In the genomic region with DNA sequence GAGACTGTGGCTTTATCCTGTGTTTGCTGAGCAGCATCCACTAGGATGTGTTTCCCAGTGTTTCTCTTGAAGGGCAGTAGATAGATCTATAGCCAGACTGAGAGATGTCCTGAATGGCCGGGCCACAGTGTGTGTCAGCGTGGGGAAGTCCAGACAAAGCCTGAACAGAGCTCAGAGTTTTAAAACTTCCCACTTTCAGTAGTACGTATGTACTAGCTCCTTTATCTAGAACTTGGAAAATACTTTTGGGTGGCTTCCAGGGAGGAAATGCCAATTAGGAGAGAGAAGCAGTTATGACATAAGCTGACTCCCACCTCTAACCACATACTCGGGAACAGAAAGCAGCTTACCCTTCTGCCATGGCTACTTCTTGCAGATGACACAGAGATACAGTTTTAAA, we compare ENCODE assay signal across 17 mouse cellular contexts. TPM values are rescaled to one million over a fixed set of nuclear protein-coding genes. Genes with fewer than 3 reads are reported as not detected.
A peak's percentile ranks its signal among the peaks of the same experiment; 100 is the strongest.
DNase-seq lines count a peak whose midpoint lies in the region; ATAC-seq and TF ChIP-seq lines count a peak whose summit lies in the region.
"Had no signal": no experiment of that assay in that cellular context is flagged by ENCODE, and none has a peak within 500 bp of the region (broad histone marks: within the 10 kb centered on the region; RNA-seq: fewer than 3 reads in every experiment).

No protein-coding gene starts in this region.

- no peaks in the 10 kb centered on the region for H3K27me3 ChIP-seq in kidney, postnatal 0 days (ENCODE audit: insufficient read depth, low read length)
- H3K27me3 ChIP-seq in heart, embryonic 11.5 days (ENCODE audit: control insufficient read depth, insufficient read depth, low read length): no peaks in the 10 kb centered on the region
- no peaks in the 10 kb centered on the region for H3K27me3 ChIP-seq in lung, postnatal 0 days (replicated peaks; ENCODE audit: insufficient read depth, low read length)
- H3K27me3 ChIP-seq: hindbrain, embryonic 12.5 days; midbrain, embryonic 12.5 days had no signal

- H3K4me2 ChIP-seq in kidney, postnatal 0 days (ENCODE audit: low read length): no peak overlapping the region
- no peak overlapping the region for H3K4me2 ChIP-seq in heart, embryonic 11.5 days
- no peak overlapping the region for H3K4me2 ChIP-seq in lung, postnatal 0 days (replicated peaks; ENCODE audit: low read depth, low read length)
- H3K4me2 ChIP-seq: hindbrain, embryonic 12.5 days; liver, embryonic 11.5 days; midbrain, embryonic 12.5 days had no signal

- no peak overlapping the region for H3K27ac ChIP-seq in kidney, postnatal 0 days
- peak overlapping the region; percentile 18; the same call in 1 of the 2 replicates for H3K27ac ChIP-seq in heart, embryonic 11.5 days (ENCODE audit: low read depth, low read length)
- H3K27ac ChIP-seq in lung, postnatal 0 days (ENCODE audit: low read length): no peak overlapping the region
- H3K27ac ChIP-seq: hindbrain, embryonic 12.5 days; midbrain, embryonic 12.5 days; stomach, postnatal 0 days had no signal

- no peaks in the 10 kb centered on the region for H3K9me3 ChIP-seq in kidney, postnatal 0 days (replicated peaks; ENCODE audit: low read length)
- H3K9me3 ChIP-seq in heart, embryonic 11.5 days (replicated peaks; ENCODE audit: control insufficient read depth, low read length): no peaks in the 10 kb centered on the region
- H3K9me3 ChIP-seq in lung, postnatal 0 days (ENCODE audit: low read length): no peaks in the 10 kb centered on the region
- H3K9me3 ChIP-seq: hindbrain, embryonic 12.5 days; midbrain, embryonic 12.5 days had no signal

- TF ChIP-seq EP300 in lung, postnatal 0 days (IDR thresholded peaks at IDR 0.05): no peak

- H3K4me1 ChIP-seq in kidney, postnatal 0 days (replicated peaks; ENCODE audit: insufficient read depth, low read length): no peaks in the 10 kb centered on the region
- H3K4me1 ChIP-seq in heart, embryonic 11.5 days (ENCODE audit: control insufficient read depth, insufficient read depth, low read length): no peaks in the 10 kb centered on the region
- H3K4me1 ChIP-seq in lung, postnatal 0 days (ENCODE audit: insufficient read depth, low read depth, low read length): no peaks in the 10 kb centered on the region
- H3K4me1 ChIP-seq: hindbrain, embryonic 12.5 days; midbrain, embryonic 12.5 days had no signal

- ATAC-seq in kidney, postnatal 0 days (replicated peaks; ENCODE audit: low FRiP score, low read depth): no peak
- ATAC-seq in heart, embryonic 11.5 days (replicated peaks; ENCODE audit: insufficient number of reproducible peaks, low FRiP score, low TSS enrichment): no peak
- ATAC-seq in lung, postnatal 0 days: peak; percentile 8; the same call in 1 of the 2 replicates
- no peak for ATAC-seq in erythroblast, adult 5-6 weeks (replicated peaks; ENCODE audit: low FRiP score, poor library complexity, severe bottlenecking)

- no peak overlapping the region for H3K9ac ChIP-seq in kidney, postnatal 0 days (ENCODE audit: low read depth, low read length)
- H3K9ac ChIP-seq in heart, embryonic 11.5 days (ENCODE audit: low read depth, low read length): no peak overlapping the region
- no peak overlapping the region for H3K9ac ChIP-seq in lung, postnatal 0 days (replicated peaks; ENCODE audit: low read depth)
- H3K9ac ChIP-seq: hindbrain, embryonic 12.5 days; midbrain, embryonic 12.5 days had no signal

- no peak overlapping the region for H3K4me3 ChIP-seq in kidney, postnatal 0 days (replicated peaks; ENCODE audit: low read depth, low read length)
- H3K4me3 ChIP-seq in heart, embryonic 11.5 days (ENCODE audit: low read depth, low read length): no peak overlapping the region
- H3K4me3 ChIP-seq in lung, postnatal 0 days (ENCODE audit: low read depth, low read length): no peak overlapping the region
- H3K4me3 ChIP-seq: erythroblast, embryonic 14.5 days; hindbrain, embryonic 12.5 days; midbrain, embryonic 12.5 days had no signal

- H3K36me3 ChIP-seq in kidney, postnatal 0 days (ENCODE audit: insufficient read depth, low read length): no peaks in the 10 kb centered on the region
- peaks cover 7% of the 10 kb centered on the region for H3K36me3 ChIP-seq in heart, embryonic 11.5 days (ENCODE audit: control insufficient read depth, insufficient read depth, low read length)
- no peaks in the 10 kb centered on the region for H3K36me3 ChIP-seq in lung, postnatal 0 days (ENCODE audit: insufficient read depth, low read length)
- H3K36me3 ChIP-seq: hindbrain, embryonic 12.5 days; midbrain, embryonic 12.5 days had no signal

- 54% methylated on average over 4 of the region's 4 CpGs for WGBS in kidney, postnatal 0 days
- 48% methylated on average over 4 of the region's 4 CpGs for WGBS in heart, embryonic 11.5 days (ENCODE audit: insufficient replicate concordance)
- 28% methylated on average over 4 of the region's 4 CpGs for WGBS in lung, postnatal 0 days

- no peak for TF ChIP-seq CTCF in kidney, postnatal 0 days (IDR thresholded peaks at IDR 0.05; ENCODE audit: low read depth)
- no peak for TF ChIP-seq CTCF in lung, postnatal 0 days (IDR thresholded peaks at IDR 0.05)

- peak; percentile 43 for DNase-seq in kidney, postnatal 0 days (ENCODE audit: low spot score)
- DNase-seq in kidney, adult 9 months: no peak
- DNase-seq in Muller cell, postnatal 12 days (ENCODE audit: inconsistent ontology term): peak; percentile 37
- DNase-seq in lung, postnatal 0 days (ENCODE audit: low spot score): peak; percentile 62
- no peak for DNase-seq in urinary bladder, postnatal 36 days (ENCODE audit: low spot score in 2 of 2)
- no peak for DNase-seq in layer of hippocampus, postnatal 10 days (ENCODE audit: low spot score in 2 of 2)
- DNase-seq: adrenal gland, postnatal 25 days; cerebellum, adult 9-10 months; thymus, postnatal 36 days had no signal

RNA-seq across cellular contexts. Expression of gene Strip2, which starts 23.6 kb away (rescaled TPM):
- polyA plus RNA-seq in kidney, postnatal 0 days (2015; fragmentation: Nextera tagmentation; extraction: Ambion mirVana): 0.79 and 0.92 TPM in 2 replicates
- polyA plus RNA-seq in heart, embryonic 11.5 days (2014; fragmentation: Nextera tagmentation; extraction: Ambion mirVana): 21.5 and 25.7 TPM in 2 replicates
- polyA plus RNA-seq in lung, postnatal 0 days (2015; fragmentation: Nextera tagmentation; extraction: Ambion mirVana): 0.47 and 0.60 TPM in 2 replicates
- 10 to 100 TPM; 10.6 to 12.3 TPM for total RNA-seq in layer of hippocampus, postnatal 10 days (2021)
- 0.19 and 1.9 TPM in 2 replicates for total RNA-seq in erythroblast, adult 5-6 weeks (2015; ENCODE audit: low replicate concordance)
- total RNA-seq in erythroblast, adult 5-6 weeks (2017; ENCODE audit: low replicate concordance): 0.77 and 2.6 TPM in 2 replicates
- total RNA-seq: neutrophil, adult 5-6 weeks had no signal

Comparison
In these comparisons a context has a peak if more than half of its experiments do, and no peak if none do; other contexts are left out.
1. DNase-seq: peak in kidney, postnatal 0 days (single experiment), Muller cell, postnatal 12 days (single experiment) and lung, postnatal 0 days (single experiment); none in kidney, adult 9 months (single experiment), urinary bladder, postnatal 36 days (0 of 2) and layer of hippocampus, postnatal 10 days (0 of 2).
2. RNA of gene Strip2, which starts 23.6 kb away (polyA plus RNA-seq): 21.5 to 25.7 TPM in heart, embryonic 11.5 days; 0.79 to 0.92 TPM in kidney, postnatal 0 days and 0.47 to 0.60 TPM in lung, postnatal 0 days; every median in the first group is over 10 times any median in the second.